13 mouse cellular contexts compared by ENCODE assay signal in genomic region chr11:102165971-102166722, GRCm38 (mm10). TPM values are rescaled to one million over a fixed set of nuclear protein-coding genes. Genes with fewer than 3 reads are reported as not detected.
A peak's percentile ranks its signal among the peaks of the same experiment; 100 is the strongest.
DNase-seq lines count a peak whose midpoint lies in the region; ATAC-seq and TF ChIP-seq lines count a peak whose summit lies in the region.
"Had no signal": no experiment of that assay in that cellular context is flagged by ENCODE, and none has a peak within 500 bp of the region (broad histone marks: within the 10 kb centered on the region; RNA-seq: fewer than 3 reads in every experiment).

No protein-coding gene starts in this region.

- no peak overlapping the region for H3K9ac ChIP-seq in embryonic facial prominence, embryonic 14.5 days (ENCODE audit: low read depth, low read length)
- H3K9ac ChIP-seq in kidney, postnatal 0 days (ENCODE audit: low read depth, low read length) = no peak overlapping the region
- H3K9ac ChIP-seq: embryonic facial prominence, embryonic 12.5 days had no signal

- DNase-seq in embryonic facial prominence, embryonic 14.5 days (ENCODE audit: low spot score) = peak; percentile 32
- DNase-seq in embryonic facial prominence, embryonic 10.5 days (ENCODE audit: low spot score) = no peak
- peak; percentile 76 for DNase-seq in kidney, postnatal 0 days (ENCODE audit: low spot score)
- DNase-seq in kidney, postnatal 4 days = no peak
- peak; percentile 53 for DNase-seq in cerebellum, adult 8-10 months
- peak; percentile 35 for DNase-seq in layer of hippocampus, adult 9-10 months (ENCODE audit: low spot score)
- DNase-seq in heart, adult 18-20 months = no peak
- no peak for DNase-seq in ovary, postnatal 10 days (ENCODE audit: low spot score)
- DNase-seq: adrenal gland, postnatal 14 days; heart, adult 2 months had no signal

- TF ChIP-seq CTCF in kidney, postnatal 0 days (IDR thresholded peaks at IDR 0.05; ENCODE audit: low read depth) = no peak

- H3K4me2 ChIP-seq in embryonic facial prominence, embryonic 14.5 days (ENCODE audit: low read depth, low read length) = no peak overlapping the region
- no peak overlapping the region for H3K4me2 ChIP-seq in kidney, postnatal 0 days (ENCODE audit: low read length)
- H3K4me2 ChIP-seq: embryonic facial prominence, embryonic 12.5 days had no signal

- peak; percentile 44; the same call in 1 of the 2 replicates for ATAC-seq in embryonic facial prominence, embryonic 14.5 days (ENCODE audit: low read depth)
- peak; percentile 72 for ATAC-seq in kidney, postnatal 0 days (replicated peaks; ENCODE audit: low FRiP score, low read depth)

- H3K9me3 ChIP-seq in embryonic facial prominence, embryonic 14.5 days (ENCODE audit: control insufficient read depth, low read length) = no peaks in the 10 kb centered on the region
- no peaks in the 10 kb centered on the region for H3K9me3 ChIP-seq in embryonic facial prominence, embryonic 10.5 days
- H3K9me3 ChIP-seq in kidney, postnatal 0 days (replicated peaks; ENCODE audit: low read length) = no peaks in the 10 kb centered on the region
- H3K9me3 ChIP-seq: embryonic facial prominence, embryonic 12.5 days had no signal

- H3K27me3 ChIP-seq in embryonic facial prominence, embryonic 14.5 days (replicated peaks; ENCODE audit: control insufficient read depth, insufficient read depth, low read length) = no peaks in the 10 kb centered on the region
- no peaks in the 10 kb centered on the region for H3K27me3 ChIP-seq in embryonic facial prominence, embryonic 10.5 days (replicated peaks; ENCODE audit: low read depth, poor library complexity, severe bottlenecking)
- H3K27me3 ChIP-seq in kidney, postnatal 0 days (ENCODE audit: insufficient read depth, low read length) = no peaks in the 10 kb centered on the region
- H3K27me3 ChIP-seq: embryonic facial prominence, embryonic 12.5 days had no signal

- H3K4me3 ChIP-seq in embryonic facial prominence, embryonic 14.5 days (ENCODE audit: low read depth, low read length) = no peak overlapping the region
- no peak overlapping the region for H3K4me3 ChIP-seq in embryonic facial prominence, embryonic 10.5 days
- no peak overlapping the region for H3K4me3 ChIP-seq in kidney, postnatal 0 days (replicated peaks; ENCODE audit: low read depth, low read length)
- H3K4me3 ChIP-seq: embryonic facial prominence, embryonic 12.5 days; heart, adult 2 months had no signal

- 74% methylated on average over 6 of the region's 6 CpGs for WGBS in embryonic facial prominence, embryonic 14.5 days
- 82% methylated on average over 6 of the region's 6 CpGs for WGBS in embryonic facial prominence, embryonic 10.5 days
- 23% methylated on average over 6 of the region's 6 CpGs for WGBS in kidney, postnatal 0 days

- peaks cover 84% of the 10 kb centered on the region for H3K36me3 ChIP-seq in embryonic facial prominence, embryonic 14.5 days (ENCODE audit: control insufficient read depth, insufficient read depth, low read length)
- H3K36me3 ChIP-seq in embryonic facial prominence, embryonic 10.5 days (replicated peaks) = peaks cover 98% of the 10 kb centered on the region
- H3K36me3 ChIP-seq in kidney, postnatal 0 days (ENCODE audit: insufficient read depth, low read length) = peaks cover 40% of the 10 kb centered on the region

- no peaks in the 10 kb centered on the region for H3K4me1 ChIP-seq in embryonic facial prominence, embryonic 14.5 days (ENCODE audit: control insufficient read depth, insufficient read depth, low read length)
- H3K4me1 ChIP-seq in embryonic facial prominence, embryonic 10.5 days = no peaks in the 10 kb centered on the region
- no peaks in the 10 kb centered on the region for H3K4me1 ChIP-seq in kidney, postnatal 0 days (replicated peaks; ENCODE audit: insufficient read depth, low read length)
- H3K4me1 ChIP-seq: embryonic facial prominence, embryonic 12.5 days had no signal

- no peak overlapping the region for H3K27ac ChIP-seq in embryonic facial prominence, embryonic 14.5 days (replicated peaks; ENCODE audit: low read depth, low read length)
- H3K27ac ChIP-seq in embryonic facial prominence, embryonic 10.5 days (replicated peaks) = no peak overlapping the region
- H3K27ac ChIP-seq in kidney, postnatal 0 days = no peak overlapping the region
- H3K27ac ChIP-seq: embryonic facial prominence, embryonic 12.5 days; heart, adult 2 months; stomach, postnatal 0 days had no signal

RNA-seq across cellular contexts. Expression of gene Tmem101, which starts 9.9 kb away (rescaled TPM):
- polyA plus RNA-seq in embryonic facial prominence, embryonic 14.5 days (2014; fragmentation: Nextera tagmentation; extraction: Ambion mirVana) = 30.0 and 31.1 TPM in 2 replicates
- polyA plus RNA-seq in embryonic facial prominence, embryonic 10.5 days (2016; fragmentation: Nextera tagmentation; extraction: Ambion mirVana) = 35.0 and 38.0 TPM in 2 replicates
- polyA plus RNA-seq in kidney, postnatal 0 days (2015; fragmentation: Nextera tagmentation; extraction: Ambion mirVana) = 25.0 and 28.6 TPM in 2 replicates
- 10 to 100 TPM; 14.1 to 14.9 TPM for total RNA-seq in heart, adult 18-20 months (2021)

RNA-seq across cellular contexts. Expression of gene Lsm12, which starts 18.9 kb away (rescaled TPM):
- polyA plus RNA-seq in embryonic facial prominence, embryonic 14.5 days (2014; fragmentation: Nextera tagmentation; extraction: Ambion mirVana) = 92.9 and 98.4 TPM in 2 replicates
- polyA plus RNA-seq in embryonic facial prominence, embryonic 10.5 days (2016; fragmentation: Nextera tagmentation; extraction: Ambion mirVana) = 145 and 155 TPM in 2 replicates
- 111 and 123 TPM in 2 replicates for polyA plus RNA-seq in kidney, postnatal 0 days (2015; fragmentation: Nextera tagmentation; extraction: Ambion mirVana)
- 10 to 100 TPM; 45.5 to 50.6 TPM for total RNA-seq in heart, adult 18-20 months (2021)

RNA-seq across cellular contexts. Expression of gene Nags, which starts 20.8 kb away (rescaled TPM):
- 0.28 and 0.49 TPM in 2 replicates for polyA plus RNA-seq in embryonic facial prominence, embryonic 14.5 days (2014; fragmentation: Nextera tagmentation; extraction: Ambion mirVana)
- polyA plus RNA-seq in embryonic facial prominence, embryonic 10.5 days (2016; fragmentation: Nextera tagmentation; extraction: Ambion mirVana) = not detected in 2 replicates
- not detected in 2 replicates for polyA plus RNA-seq in kidney, postnatal 0 days (2015; fragmentation: Nextera tagmentation; extraction: Ambion mirVana)
- total RNA-seq in heart, adult 18-20 months (2021) = under 1 TPM in 1 of 2 experiments, not detected in 1; 0.13 TPM
- total RNA-seq: heart, adult 2 months had no signal
- polyA plus RNA-seq: stomach, postnatal 0 days had no signal

RNA-seq across cellular contexts. Expression of gene G6pc3, which starts 23.3 kb away (rescaled TPM):
- polyA plus RNA-seq in embryonic facial prominence, embryonic 14.5 days (2014; fragmentation: Nextera tagmentation; extraction: Ambion mirVana) = 27.9 and 29.3 TPM in 2 replicates
- polyA plus RNA-seq in embryonic facial prominence, embryonic 10.5 days (2016; fragmentation: Nextera tagmentation; extraction: Ambion mirVana) = 38.2 and 39.6 TPM in 2 replicates
- polyA plus RNA-seq in kidney, postnatal 0 days (2015; fragmentation: Nextera tagmentation; extraction: Ambion mirVana) = 41.4 and 43.6 TPM in 2 replicates
- total RNA-seq in heart, adult 18-20 months (2021) = 10 to 100 TPM; 54.5 to 56.6 TPM

RNA-seq across cellular contexts. Expression of gene Pyy, which starts 58.5 kb away (rescaled TPM):
- 0.58 and 0.90 TPM in 2 replicates for polyA plus RNA-seq in embryonic facial prominence, embryonic 14.5 days (2014; fragmentation: Nextera tagmentation; extraction: Ambion mirVana)
- polyA plus RNA-seq in embryonic facial prominence, embryonic 10.5 days (2016; fragmentation: Nextera tagmentation; extraction: Ambion mirVana) = 0.32 and 0.49 TPM in 2 replicates
- not detected in 2 replicates for polyA plus RNA-seq in kidney, postnatal 0 days (2015; fragmentation: Nextera tagmentation; extraction: Ambion mirVana)
- total RNA-seq in heart, adult 18-20 months (2021) = not detected
- total RNA-seq: adrenal gland, postnatal 14 days; heart, adult 2 months had no signal
- polyA plus RNA-seq: embryonic facial prominence, embryonic 12.5 days; heart, adult 2 months; limb, embryonic 11.5 days had no signal

Comparison
In these comparisons a context has a peak if more than half of its experiments do, and no peak if none do; other contexts are left out.
1. DNase-seq: peak in embryonic facial prominence, embryonic 14.5 days (single experiment), kidney, postnatal 0 days (single experiment), cerebellum, adult 8-10 months (single experiment) and layer of hippocampus, adult 9-10 months (single experiment); none in embryonic facial prominence, embryonic 10.5 days (single experiment), kidney, postnatal 4 days (0 of 2), heart, adult 18-20 months (0 of 2) and ovary, postnatal 10 days (single experiment).